11 mouse cellular contexts compared by ENCODE assay signal in the genomic region with DNA sequence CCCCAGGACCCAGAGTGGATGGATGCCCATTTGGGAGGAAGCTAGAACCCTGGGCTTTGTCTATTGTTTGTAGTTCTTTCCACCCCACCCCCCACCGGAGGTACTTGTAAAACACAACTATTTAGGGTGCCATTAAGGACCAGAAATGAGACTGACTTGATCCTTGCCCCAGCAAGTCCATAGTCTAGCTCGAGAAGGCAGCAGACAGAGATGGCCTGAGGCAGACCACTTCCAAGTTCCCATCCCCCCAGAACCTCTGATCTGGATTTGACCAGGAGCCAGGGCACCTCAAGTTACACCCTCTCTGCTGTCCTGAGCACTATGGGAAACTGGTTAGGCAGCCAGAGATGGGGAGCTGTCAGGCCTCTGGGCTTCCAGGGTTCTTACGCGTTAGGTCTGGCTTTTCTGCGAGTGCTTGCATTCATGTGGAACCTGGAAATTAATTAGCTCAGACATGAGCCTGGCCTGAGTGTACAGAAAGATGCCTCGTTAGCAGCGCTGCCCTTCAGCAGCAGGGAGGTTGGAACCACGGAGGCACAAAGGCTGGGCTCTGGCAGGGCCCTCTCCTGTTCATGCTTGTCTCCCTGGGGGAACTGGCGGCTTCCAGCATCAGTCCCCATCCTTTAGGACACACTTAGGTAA. TPM values are rescaled to one million over a fixed set of nuclear protein-coding genes. Genes with fewer than 3 reads are reported as not detected.
DNase-seq lines count a peak whose midpoint lies in the region; ATAC-seq and TF ChIP-seq lines count a peak whose summit lies in the region.
"Had no signal": no experiment of that assay in that cellular context is flagged by ENCODE, and none has a peak within 500 bp of the region (broad histone marks: within the 10 kb centered on the region; RNA-seq: fewer than 3 reads in every experiment).

No protein-coding gene starts in this region.

- no peak for TF ChIP-seq POLR2A in limb, embryonic 14.5 days (IDR thresholded peaks at IDR 0.05; ENCODE audit: borderline replicate concordance, extremely low read depth, insufficient read depth, insufficient read length)

- peak; percentile 7 for DNase-seq in embryo, embryonic 9.5 days (ENCODE audit: extremely low spot score)
- DNase-seq in embryo, embryonic 10 days (ENCODE audit: low spot score), result no peak
- DNase-seq in midbrain, embryonic 14.5 days, result peak; percentile 29
- DNase-seq in midbrain, embryonic 11.5 days (ENCODE audit: low spot score, missing footprints), result no peak
- DNase-seq in limb, embryonic 14.5 days (ENCODE audit: low spot score), result no peak
- no peak for DNase-seq in gastrocnemius, adult 8-10 months (ENCODE audit: low spot score in 2 of 2)
- DNase-seq: cerebellum, postnatal 25 days had no signal

- H3K27me3 ChIP-seq in midbrain, embryonic 14.5 days (ENCODE audit: control insufficient read depth, insufficient read depth, low read length), result no peaks in the 10 kb centered on the region
- no peaks in the 10 kb centered on the region for H3K27me3 ChIP-seq in midbrain, embryonic 11.5 days (ENCODE audit: control insufficient read depth, insufficient read depth, low read length)
- H3K27me3 ChIP-seq in forebrain, embryonic 16.5 days (replicated peaks; ENCODE audit: control insufficient read depth, insufficient read depth, low read length), result no peaks in the 10 kb centered on the region
- H3K27me3 ChIP-seq in limb, embryonic 14.5 days (ENCODE audit: control insufficient read depth, insufficient read depth, low read length), result no peaks in the 10 kb centered on the region
- H3K27me3 ChIP-seq in heart, embryonic 12.5 days (replicated peaks), result no peaks in the 10 kb centered on the region
- H3K27me3 ChIP-seq: liver, embryonic 15.5 days had no signal

- H3K9ac ChIP-seq in midbrain, embryonic 14.5 days (replicated peaks; ENCODE audit: low read length), result no peak overlapping the region
- H3K9ac ChIP-seq in midbrain, embryonic 11.5 days (ENCODE audit: low read length), result no peak overlapping the region
- no peak overlapping the region; the same call in 1 of the 2 replicates for H3K9ac ChIP-seq in forebrain, embryonic 16.5 days (replicated peaks; ENCODE audit: low read depth, low read length)
- no peak overlapping the region for H3K9ac ChIP-seq in limb, embryonic 14.5 days (ENCODE audit: low read depth, low read length, severe bottlenecking)
- H3K9ac ChIP-seq in heart, embryonic 12.5 days, result no peak overlapping the region
- H3K9ac ChIP-seq: liver, embryonic 15.5 days had no signal

- H3K4me2 ChIP-seq in midbrain, embryonic 14.5 days (ENCODE audit: low read length), result no peak overlapping the region
- H3K4me2 ChIP-seq in midbrain, embryonic 11.5 days, result no peak overlapping the region
- no peak overlapping the region for H3K4me2 ChIP-seq in forebrain, embryonic 16.5 days (ENCODE audit: low read length)
- no peak overlapping the region for H3K4me2 ChIP-seq in limb, embryonic 14.5 days (replicated peaks; ENCODE audit: low read depth, low read length, severe bottlenecking)
- H3K4me2 ChIP-seq in heart, embryonic 12.5 days, result no peak overlapping the region
- H3K4me2 ChIP-seq: liver, embryonic 15.5 days had no signal

- 52% methylated on average over 9 of the region's 9 CpGs for WGBS in midbrain, embryonic 14.5 days
- WGBS in midbrain, embryonic 11.5 days, result 75% methylated on average over 9 of the region's 9 CpGs
- WGBS in forebrain, embryonic 16.5 days, result 21% methylated on average over 9 of the region's 9 CpGs
- WGBS in limb, embryonic 14.5 days, result 28% methylated on average over 9 of the region's 9 CpGs
- 68% methylated on average over 9 of the region's 9 CpGs for WGBS in heart, embryonic 12.5 days

- no peak for ATAC-seq in midbrain, embryonic 14.5 days (ENCODE audit: low FRiP score, low TSS enrichment)
- no peak for ATAC-seq in midbrain, embryonic 11.5 days (ENCODE audit: low FRiP score)
- ATAC-seq in forebrain, embryonic 16.5 days, result peak; percentile 18; the same call in 1 of the 2 replicates
- peak; percentile 37; the same call in 1 of the 2 replicates for ATAC-seq in limb, embryonic 14.5 days (ENCODE audit: low FRiP score, low read depth)
- ATAC-seq in heart, embryonic 12.5 days (ENCODE audit: insufficient number of reproducible peaks, low FRiP score), result no peak

- H3K4me1 ChIP-seq in midbrain, embryonic 14.5 days (ENCODE audit: control insufficient read depth, insufficient read depth, low read length), result peaks cover 11% of the 10 kb centered on the region; the same call in 1 of the 2 replicates
- no peaks in the 10 kb centered on the region for H3K4me1 ChIP-seq in midbrain, embryonic 11.5 days (ENCODE audit: control insufficient read depth, insufficient read depth, low read length)
- peaks cover 14% of the 10 kb centered on the region for H3K4me1 ChIP-seq in forebrain, embryonic 16.5 days (replicated peaks; ENCODE audit: control insufficient read depth, insufficient read depth, low read length)
- peaks cover 15% of the 10 kb centered on the region for H3K4me1 ChIP-seq in limb, embryonic 14.5 days (ENCODE audit: control insufficient read depth, insufficient read depth, low read length)
- 0 out of 2 replicates have a peak, but pooled peaks cover 8% of the 10 kb centered on the region for H3K4me1 ChIP-seq in heart, embryonic 12.5 days (replicated peaks)
- H3K4me1 ChIP-seq: liver, embryonic 15.5 days had no signal

- H3K27ac ChIP-seq in midbrain, embryonic 14.5 days (replicated peaks; ENCODE audit: low read depth, low read length), result no peak overlapping the region
- H3K27ac ChIP-seq in midbrain, embryonic 11.5 days (ENCODE audit: low read depth, low read length), result no peak overlapping the region
- peak overlapping the region; percentile 62 for H3K27ac ChIP-seq in forebrain, embryonic 16.5 days (ENCODE audit: low read length)
- H3K27ac ChIP-seq in limb, embryonic 14.5 days (replicated peaks; ENCODE audit: low read depth, low read length), result no peak overlapping the region
- H3K27ac ChIP-seq in heart, embryonic 12.5 days (ENCODE audit: poor library complexity, severe bottlenecking), result no peak overlapping the region
- H3K27ac ChIP-seq: left cerebral cortex, adult 2 months; liver, embryonic 15.5 days had no signal

- H3K4me3 ChIP-seq in midbrain, embryonic 14.5 days (replicated peaks; ENCODE audit: low read depth, low read length), result no peak overlapping the region
- H3K4me3 ChIP-seq in midbrain, embryonic 11.5 days (ENCODE audit: low read depth, low read length), result no peak overlapping the region
- no peak overlapping the region for H3K4me3 ChIP-seq in forebrain, embryonic 16.5 days (replicated peaks; ENCODE audit: low read length)
- H3K4me3 ChIP-seq in limb, embryonic 14.5 days (replicated peaks; ENCODE audit: low read length), result no peak overlapping the region
- no peak overlapping the region for H3K4me3 ChIP-seq in heart, embryonic 12.5 days
- H3K4me3 ChIP-seq: left cerebral cortex, adult 2 months; liver, embryonic 15.5 days had no signal

- no peaks in the 10 kb centered on the region for H3K36me3 ChIP-seq in midbrain, embryonic 14.5 days (ENCODE audit: control insufficient read depth, insufficient read depth, low read length)
- H3K36me3 ChIP-seq in midbrain, embryonic 11.5 days (ENCODE audit: control insufficient read depth, insufficient read depth, low read length), result no peaks in the 10 kb centered on the region
- H3K36me3 ChIP-seq in forebrain, embryonic 16.5 days (ENCODE audit: control insufficient read depth, insufficient read depth), result no peaks in the 10 kb centered on the region
- no peaks in the 10 kb centered on the region for H3K36me3 ChIP-seq in limb, embryonic 14.5 days (ENCODE audit: control insufficient read depth, insufficient read depth, low read length)
- H3K36me3 ChIP-seq in heart, embryonic 12.5 days, result no peaks in the 10 kb centered on the region
- H3K36me3 ChIP-seq: liver, embryonic 15.5 days had no signal

- H3K9me3 ChIP-seq in midbrain, embryonic 14.5 days (ENCODE audit: control insufficient read depth, low read length), result no peaks in the 10 kb centered on the region
- no peaks in the 10 kb centered on the region for H3K9me3 ChIP-seq in midbrain, embryonic 11.5 days (ENCODE audit: control insufficient read depth, low read length)
- H3K9me3 ChIP-seq in forebrain, embryonic 16.5 days (ENCODE audit: control insufficient read depth, low read length), result no peaks in the 10 kb centered on the region
- no peaks in the 10 kb centered on the region for H3K9me3 ChIP-seq in limb, embryonic 14.5 days (ENCODE audit: control insufficient read depth, low read length)
- H3K9me3 ChIP-seq in heart, embryonic 12.5 days (replicated peaks), result no peaks in the 10 kb centered on the region
- H3K9me3 ChIP-seq: liver, embryonic 15.5 days had no signal

RNA-seq across cellular contexts. Expression of a gene that starts 44.5 kb away (rescaled TPM):
- 27.3 and 33.1 TPM in 2 replicates for polyA plus RNA-seq in midbrain, embryonic 14.5 days (2014; fragmentation: Nextera tagmentation; extraction: Ambion mirVana)
- 9.2 and 9.3 TPM in 2 replicates for polyA plus RNA-seq in midbrain, embryonic 11.5 days (2014; fragmentation: Nextera tagmentation; extraction: Ambion mirVana)
- 16.1 and 22.6 TPM in 2 replicates for polyA plus RNA-seq in forebrain, embryonic 16.5 days (2015; fragmentation: Nextera tagmentation; extraction: Ambion mirVana)
- 45.0 and 50.4 TPM in 2 replicates for polyA plus RNA-seq in limb, embryonic 14.5 days (2012; rRNA removed)
- 16.5 and 17.6 TPM in 2 replicates for polyA plus RNA-seq in limb, embryonic 14.5 days (2014; fragmentation: Nextera tagmentation; extraction: Ambion mirVana)
- total RNA-seq in gastrocnemius, adult 8-10 months (2022), result under 1 TPM in 2 of 4 experiments, not detected in 2; 0.13 to 0.31 TPM
- 1.4 and 1.8 TPM in 2 replicates for polyA plus RNA-seq in heart, embryonic 12.5 days (2016; fragmentation: Nextera tagmentation; extraction: Ambion mirVana)

Comparison
In these comparisons a context has a peak if more than half of its experiments do, and no peak if none do; other contexts are left out.
1. DNase-seq: peak in embryo, embryonic 9.5 days (single experiment) and midbrain, embryonic 14.5 days (single experiment); none in embryo, embryonic 10 days (single experiment), midbrain, embryonic 11.5 days (single experiment), limb, embryonic 14.5 days (single experiment) and gastrocnemius, adult 8-10 months (0 of 2).
2. ATAC-seq: peak in forebrain, embryonic 16.5 days (single experiment) and limb, embryonic 14.5 days (single experiment); none in midbrain, embryonic 14.5 days (single experiment), midbrain, embryonic 11.5 days (single experiment) and heart, embryonic 12.5 days (single experiment).